Mouse (Mus musculus) neural tube, embryonic 15.5 days (tissue): ENCODE results near the gene Dpm2. TPM values are rescaled to one million over a fixed set of nuclear protein-coding genes. Genes with fewer than 3 reads are reported as not detected.
A peak's percentile ranks its signal among the peaks of the same experiment; 100 is the strongest.

ENCODE experiments used
- ATAC-seq: fragments of 200-750 bp; cut with Nextera tagmentation; 2 replicates; pipeline ENCODE4 v1.8.0; 2017; ENCODE audit warnings: mild to moderate bottlenecking, moderate TSS enrichment, moderate library complexity; ENCODE audit not compliant: low FRiP score
- H3K27ac ChIP-seq: fragments of 300-500 bp; sonication (generic); replicated peaks from 2 replicates; pipeline ENCODE4 v1.5.1; 2015; ENCODE audit warnings: mild to moderate bottlenecking, inconsistent platforms
- H3K27me3 ChIP-seq: fragments of 300-500 bp; sonication (generic); replicated peaks from 2 replicates; pipeline ENCODE4 v1.6.1; 2015; ENCODE audit warnings: inconsistent platforms
- H3K36me3 ChIP-seq: fragments of 300-500 bp; sonication (generic); 2 replicates; pipeline ENCODE4 v1.6.1; 2015; ENCODE audit warnings: inconsistent platforms
- H3K4me1 ChIP-seq: fragments of 300-500 bp; sonication (generic); 2 replicates; pipeline ENCODE4 v1.6.1; 2015; ENCODE audit warnings: inconsistent platforms
- H3K4me2 ChIP-seq: fragments of 300-500 bp; sonication (generic); 2 replicates; pipeline ENCODE4 v1.6.1; 2015; ENCODE audit warnings: inconsistent platforms, mild to moderate bottlenecking, moderate library complexity
- H3K4me3 ChIP-seq: fragments of 300-500 bp; sonication (generic); replicated peaks from 2 replicates; pipeline ENCODE4 v1.5.1; 2015; ENCODE audit warnings: mild to moderate bottlenecking, inconsistent platforms
- H3K9ac ChIP-seq: fragments of 300-500 bp; sonication (generic); replicated peaks from 2 replicates; pipeline ENCODE4 v1.6.1; 2015; ENCODE audit warnings: mild to moderate bottlenecking, inconsistent platforms
- H3K9me3 ChIP-seq: fragments of 300-500 bp; sonication (generic); replicated peaks from 2 replicates; pipeline ENCODE4 v1.6.1; 2016; ENCODE audit warnings: inconsistent platforms
- WGBS: fragments of 180-500 bp; shearing (Covaris S2); methylation state at CpG from one replicate; pipeline ENCODE4 v1.1.7; 2015; ENCODE audit warnings: mixed read lengths; 5-methylcytosine and 5-hydroxymethylcytosine counted together
- polyA plus RNA-seq: library from polyadenylated mRNA; unstranded; fragments of >200 nt; fragmentation: Nextera tagmentation; extraction: Ambion mirVana; gene quantifications from 2 replicates; pipeline ENCODE4 v1.2.1, GENCODE M21; 2015

Gene Dpm2
- 141 and 147 TPM in 2 replicates for polyA plus RNA-seq

GRCm38 (mm10) chr2:32570698-32571494 lies at the start of gene Dpm2:
Gene Dpm2, plus strand, starts transcription at chr2:32570858.
- H3K27me3 ChIP-seq, result no peaks in the 10 kb centered on the region
- peak within 1 kb of the TSS; percentile 92 for H3K4me2 ChIP-seq
- peak within 1 kb of the TSS; percentile 84 for H3K4me3 ChIP-seq
- H3K27ac ChIP-seq, result peak within 1 kb of the TSS; percentile 61
- H3K36me3 ChIP-seq, result peaks cover 27% of the 10 kb centered on the region
- 3% methylated on average over 36 of the region's 36 CpGs for WGBS
- H3K9ac ChIP-seq, result peak within 1 kb of the TSS; percentile 72
- H3K4me1 ChIP-seq, result peaks cover 36% of the 10 kb centered on the region
- ATAC-seq, result peak; percentile 84
- no peaks in the 10 kb centered on the region for H3K9me3 ChIP-seq

GRCm38 (mm10) chr2:32524536-32525031 lies 46.1 kb upstream of the Dpm2 start:
- Histone ChIP-seq H3K4me3 (no peak overlapping the region), H3K9me3 (no peaks in the 10 kb centered on the region)
- 92% methylated on average over 13 of the region's 13 CpGs for WGBS

GRCm38 (mm10) chr2:32525816-32526215 lies 44.8 kb upstream of the Dpm2 start:
- Histone ChIP-seq H3K27ac (no peak overlapping the region), H3K4me2 (no peak overlapping the region), H3K27me3 (no peaks in the 10 kb centered on the region), H3K4me1 (no peaks in the 10 kb centered on the region), H3K36me3 (no peaks in the 10 kb centered on the region), H3K4me3 (no peak overlapping the region), H3K9ac (no peak overlapping the region), H3K9me3 (no peaks in the 10 kb centered on the region)
- 83% methylated on average over 12 of the region's 12 CpGs for WGBS
- no peak for ATAC-seq

More at GRCm38 (mm10) chr2:32524536-32525031, 46.1 kb upstream of the Dpm2 start:
- Histone ChIP-seq H3K36me3 (no peaks in the 10 kb centered on the region), H3K9ac (no peak overlapping the region), H3K4me2 (no peak overlapping the region), H3K4me1 (no peaks in the 10 kb centered on the region), H3K27me3 (no peaks in the 10 kb centered on the region), H3K27ac (no peak overlapping the region)
- no peak for ATAC-seq

- no peak overlapping the region for H3K4me3 ChIP-seq
- no peak for ATAC-seq
- no peak overlapping the region for H3K9ac ChIP-seq
- H3K4me2 ChIP-seq, result no peak overlapping the region
- H3K27me3 ChIP-seq, result no peaks in the 10 kb centered on the region
- WGBS, result 87% methylated on average over 14 of the region's 14 CpGs
- no peaks in the 10 kb centered on the region for H3K4me1 ChIP-seq
- H3K27ac ChIP-seq, result no peak overlapping the region
- H3K9me3 ChIP-seq, result no peaks in the 10 kb centered on the region
- no peaks in the 10 kb centered on the region for H3K36me3 ChIP-seq
Measured at GRCm38 (mm10) chr2:32527468-32527966, 43.1 kb upstream of the Dpm2 start.

GRCm38 (mm10) chr2:32528326-32528725 lies 42.3 kb upstream of the Dpm2 start:
- H3K9me3 ChIP-seq, result no peaks in the 10 kb centered on the region
- no peak overlapping the region for H3K4me2 ChIP-seq
- no peak overlapping the region for H3K9ac ChIP-seq
- no peak overlapping the region for H3K4me3 ChIP-seq
- no peaks in the 10 kb centered on the region for H3K4me1 ChIP-seq
- ATAC-seq, result no peak
- H3K36me3 ChIP-seq, result no peaks in the 10 kb centered on the region
- H3K27me3 ChIP-seq, result no peaks in the 10 kb centered on the region
- no peak overlapping the region for H3K27ac ChIP-seq
- 83% methylated on average over 1 of the region's 1 CpGs for WGBS

- ATAC-seq, result no peak
- Histone ChIP-seq H3K4me2 (no peak overlapping the region), H3K4me3 (no peak overlapping the region), H3K36me3 (no peaks in the 10 kb centered on the region), H3K27me3 (no peaks in the 10 kb centered on the region), H3K27ac (no peak overlapping the region), H3K9me3 (no peaks in the 10 kb centered on the region), H3K4me1 (peaks cover 10% of the 10 kb centered on the region), H3K9ac (no peak overlapping the region)
- WGBS, result 73% methylated on average over 2 of the region's 2 CpGs
Measured at GRCm38 (mm10) chr2:32530479-32530878, 40.2 kb upstream of the Dpm2 start.

- Histone ChIP-seq H3K27ac (no peak overlapping the region), H3K4me1 (peaks cover 33% of the 10 kb centered on the region), H3K27me3 (no peaks in the 10 kb centered on the region), H3K9ac (0 out of 2 replicates have a peak overlapping the region, but pooled peaks have one; percentile 0), H3K4me2 (no peak overlapping the region), H3K36me3 (no peaks in the 10 kb centered on the region), H3K9me3 (no peaks in the 10 kb centered on the region), H3K4me3 (no peak overlapping the region)
- no peak for ATAC-seq
- WGBS, result 97% methylated on average over 2 of the region's 2 CpGs
Measured at GRCm38 (mm10) chr2:32533163-32533562, 37.5 kb upstream of the Dpm2 start.

GRCm38 (mm10) chr2:32534061-32534732 lies 36.5 kb upstream of the Dpm2 start:
- Histone ChIP-seq H3K27me3 (no peaks in the 10 kb centered on the region), H3K27ac (peak overlapping the region; percentile 73), H3K4me2 (peak overlapping the region; percentile 74), H3K4me3 (peak overlapping the region; percentile 94), H3K9ac (peak overlapping the region; percentile 42), H3K4me1 (peaks cover 43% of the 10 kb centered on the region), H3K9me3 (no peaks in the 10 kb centered on the region), H3K36me3 (no peaks in the 10 kb centered on the region)
- ATAC-seq, result no peak
- 13% methylated on average over 13 of the region's 13 CpGs for WGBS

GRCm38 (mm10) chr2:32534733-32535471 lies 35.8 kb upstream of the Dpm2 start, which contains the start of gene Fam102a:
Gene Fam102a, plus strand, starts transcription at chr2:32535332.
- no peaks in the 10 kb centered on the region for H3K9me3 ChIP-seq
- peak; percentile 96 for ATAC-seq
- H3K4me3 ChIP-seq, result peak within 1 kb of the TSS; percentile 94
- H3K4me2 ChIP-seq, result peak within 1 kb of the TSS; percentile 74
- peak within 1 kb of the TSS; percentile 94 for H3K9ac ChIP-seq
- WGBS, result under 1% methylated on average over 62 of the region's 67 CpGs
- H3K27me3 ChIP-seq, result no peaks in the 10 kb centered on the region
- no peaks in the 10 kb centered on the region for H3K36me3 ChIP-seq
- peaks cover 50% of the 10 kb centered on the region for H3K4me1 ChIP-seq
- peak within 1 kb of the TSS; percentile 97 for H3K27ac ChIP-seq

GRCm38 (mm10) chr2:32535501-32535991 lies 35.1 kb upstream of the Dpm2 start:
- H3K4me3 ChIP-seq, result peak overlapping the region; percentile 94
- peak overlapping the region; percentile 74 for H3K4me2 ChIP-seq
- no peaks in the 10 kb centered on the region for H3K27me3 ChIP-seq
- H3K36me3 ChIP-seq, result no peaks in the 10 kb centered on the region
- no peaks in the 10 kb centered on the region for H3K9me3 ChIP-seq
- under 1% methylated on average over 48 of the region's 56 CpGs for WGBS
- ATAC-seq, result peak; percentile 65
- H3K4me1 ChIP-seq, result peaks cover 57% of the 10 kb centered on the region
- peak overlapping the region; percentile 97 for H3K27ac ChIP-seq
- peak overlapping the region; percentile 94 for H3K9ac ChIP-seq

- Histone ChIP-seq H3K4me2 (peak overlapping the region; percentile 74), H3K27me3 (no peaks in the 10 kb centered on the region), H3K9me3 (no peaks in the 10 kb centered on the region), H3K9ac (peak overlapping the region; percentile 94), H3K4me3 (peak overlapping the region; percentile 94), H3K4me1 (peaks cover 62% of the 10 kb centered on the region), H3K36me3 (no peaks in the 10 kb centered on the region), H3K27ac (peak overlapping the region; percentile 97)
- WGBS, result under 1% methylated on average over 14 of the region's 14 CpGs
- no peak for ATAC-seq
Measured at GRCm38 (mm10) chr2:32536086-32536633, 34.5 kb upstream of the Dpm2 start.
